Mouse (Mus musculus) central nervous system, embryonic 11.5 days (tissue): Measurements from ENCODE around the gene Fbxw17. TPM values are rescaled to one million over a fixed set of nuclear protein-coding genes. Genes with fewer than 3 reads are reported as not detected.

Source experiments
- polyA plus RNA-seq: library from polyadenylated mRNA; depleted of rRNA; stranded (reverse); fragments of >200 nt; gene quantifications from 2 replicates; pipeline ENCODE4 v1.2.3, GENCODE M21; 2012; rRNA removed

Fbxw17 gene
- polyA plus RNA-seq: 22.6 and 34.5 TPM in 2 replicates

GRCm38 (mm10) chr13:50417389-50418183 lies at the start of gene Fbxw17:
Fbxw17 (plus strand) TSS chr13:50417864.

GRCm38 (mm10) chr13:50443812-50444211 lies 26.1 kb downstream of the Fbxw17 start, which contains the start of gene Gm47429:
Gm47429 (minus strand) TSS chr13:50443912.

GRCm38 (mm10) chr13:50467007-50467406 lies 49.3 kb downstream of the Fbxw17 start, which contains the start of gene Nutm2:
Nutm2 (plus strand) TSS chr13:50467307.

Other genes with a start within 250 kb of the Fbxw17 start
- not detected in 2 replicates for gene Gm906, start 167.6 kb upstream of the Fbxw17 start, polyA plus RNA-seq
- not detected in 2 replicates for gene Gm47429, start 26.0 kb downstream of the Fbxw17 start, polyA plus RNA-seq
- gene Nutm2, start 49.4 kb downstream of the Fbxw17 start, polyA plus RNA-seq: not detected in 2 replicates
- not detected in 2 replicates for gene Gm904, start 225.4 kb downstream of the Fbxw17 start, polyA plus RNA-seq